Mouse (Mus musculus) Muller cell, postnatal 12 days (primary cell): ENCODE measurements at regions not wholly inside any gene's neighbourhood (a gene's known extent, or its start where the extent isn't known, plus 50 kb on each side); places are given as distances from the start of the nearest gene placed in this dataset.

Experiments
- DNase-seq: peaks from one replicate; pipeline ENCODE4 v3.0.0-alpha.2; 2015; ENCODE audit errors: inconsistent ontology term

- peak; percentile 97 for DNase-seq
Observed at GRCm38 (mm10) chr13:60007593-60007992, 169.6 kb downstream of the Gas1 start.

DNA sequence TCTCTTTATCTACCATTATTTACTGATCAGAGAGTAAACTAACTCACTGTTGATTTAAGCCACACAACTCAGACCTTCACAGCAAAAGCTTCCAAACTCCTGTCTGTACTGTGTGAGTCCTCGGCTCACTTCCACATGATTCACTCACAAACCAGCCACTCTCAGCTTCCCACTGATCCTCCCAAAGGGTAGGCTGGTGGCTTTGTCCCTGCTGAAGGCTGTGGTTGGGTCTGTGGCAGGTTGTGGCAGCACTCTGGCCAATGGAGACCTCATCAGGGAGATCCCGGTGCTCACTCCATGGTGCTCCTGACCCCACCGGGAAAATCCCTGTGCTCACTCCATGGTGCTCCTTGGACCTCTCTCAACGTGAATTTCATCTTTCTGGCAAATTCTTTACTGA is 170.1 kb downstream of the Gas1 start:
- DNase-seq: peak; percentile 83

- DNase-seq: no peak
Observed at GRCm38 (mm10) chr13:60004611-60005010, 172.6 kb downstream of the Gas1 start.

DNA sequence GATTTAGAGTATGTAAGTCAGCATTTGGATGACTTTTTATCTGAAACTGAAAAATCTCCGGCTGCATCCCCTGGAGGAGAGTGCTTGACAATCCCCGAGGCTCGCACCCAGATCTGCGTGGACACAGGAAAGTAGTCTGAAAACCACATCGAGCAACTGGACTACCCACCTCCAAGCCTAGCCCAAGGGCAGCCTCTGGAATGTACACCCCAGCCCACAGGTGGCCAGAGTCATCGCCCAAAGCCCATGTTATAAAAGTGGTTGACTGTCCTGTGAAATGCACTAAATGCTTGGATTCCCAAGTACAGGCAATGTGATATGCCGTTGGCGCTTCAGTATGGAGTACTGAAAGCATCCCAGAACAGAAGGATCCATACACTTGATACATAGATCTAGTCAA is 175.1 kb downstream of the Gas1 start:
- DNase-seq: no peak

GRCm38 (mm10) chr13:60001637-60002036 is 175.5 kb downstream of the Gas1 start:
- DNase-seq: no peak

GRCm38 (mm10) chr13:60000618-60001347 is 176.4 kb downstream of the Gas1 start:
- peak; percentile 79 for DNase-seq

DNA sequence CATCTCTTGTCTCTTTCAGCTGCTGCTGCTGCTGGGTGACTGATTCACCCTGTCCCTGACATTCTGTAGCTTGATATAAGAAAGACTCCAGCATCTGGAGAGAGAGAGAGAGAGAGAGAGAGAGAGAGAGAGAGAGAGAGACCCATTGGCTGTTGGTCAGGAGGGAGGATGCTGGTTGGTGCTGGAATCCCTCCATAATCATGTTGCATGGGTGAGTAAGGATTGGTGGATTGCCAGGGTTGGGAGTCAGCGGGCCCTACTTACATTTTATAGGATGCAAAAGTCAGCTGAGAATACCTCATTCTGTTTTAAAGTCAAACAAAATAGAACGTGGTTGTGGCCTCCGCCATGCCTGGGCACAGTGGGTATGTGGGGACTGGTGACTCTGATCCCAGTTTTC is 174.5 kb upstream of the Tut7 start:
- DNase-seq: no peak

DNA sequence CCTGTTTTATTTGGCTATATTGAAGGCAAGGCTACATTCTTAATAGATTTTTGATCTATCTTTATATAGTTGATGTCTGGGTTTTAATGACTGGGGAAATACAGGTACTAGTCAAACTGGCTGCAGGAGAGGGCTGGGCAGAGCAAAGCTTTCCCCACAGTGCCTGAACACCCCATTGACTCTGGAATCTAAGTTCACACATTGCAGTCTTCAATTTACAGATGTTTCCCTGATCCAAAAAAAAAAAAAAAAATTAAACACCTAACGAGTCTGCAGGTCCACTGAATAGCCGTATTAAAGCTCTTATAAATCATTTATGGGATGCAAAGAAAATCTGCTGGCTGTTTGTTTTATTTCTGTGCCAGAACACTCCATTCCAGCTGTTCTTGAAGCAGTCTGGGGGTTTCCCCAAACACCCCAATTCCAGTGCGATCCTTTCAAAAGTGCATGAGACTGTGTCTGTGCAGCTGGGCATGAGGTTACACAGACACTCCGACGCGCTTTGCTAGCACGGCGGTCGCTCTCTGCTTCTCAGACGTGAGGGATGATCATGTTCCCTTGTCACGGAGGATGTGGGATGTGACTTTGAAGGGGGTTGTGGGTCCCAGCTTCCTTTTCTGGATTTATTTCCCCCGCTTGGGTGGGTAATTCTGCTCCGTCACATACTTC is 173.3 kb upstream of the Tut7 start:
- DNase-seq: no peak

GRCm38 (mm10) chr13:59992780-59993501 is 170.0 kb upstream of the Tut7 start:
- DNase-seq: peak; percentile 53

DNA sequence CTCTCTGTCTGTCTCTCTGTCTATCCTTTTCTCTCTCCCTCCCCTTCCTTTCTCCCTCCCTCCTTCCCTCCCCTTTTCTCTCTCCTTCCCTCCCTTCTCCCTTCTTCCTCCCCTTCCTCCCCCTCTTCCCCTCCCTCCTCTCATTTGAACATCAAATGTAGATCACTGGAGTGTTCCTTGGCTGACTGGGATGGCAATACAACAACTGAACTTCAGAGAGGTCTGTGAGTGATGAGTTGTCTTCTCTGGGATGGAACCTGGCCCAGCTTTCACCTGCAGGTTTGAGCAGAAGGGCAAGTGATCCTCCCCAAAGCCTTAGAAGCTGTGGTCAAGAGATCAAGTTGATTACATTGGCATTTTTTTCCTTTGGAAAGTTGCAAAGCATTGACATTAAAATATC is 169.4 kb upstream of the Tut7 start:
- DNase-seq: no peak

DNA sequence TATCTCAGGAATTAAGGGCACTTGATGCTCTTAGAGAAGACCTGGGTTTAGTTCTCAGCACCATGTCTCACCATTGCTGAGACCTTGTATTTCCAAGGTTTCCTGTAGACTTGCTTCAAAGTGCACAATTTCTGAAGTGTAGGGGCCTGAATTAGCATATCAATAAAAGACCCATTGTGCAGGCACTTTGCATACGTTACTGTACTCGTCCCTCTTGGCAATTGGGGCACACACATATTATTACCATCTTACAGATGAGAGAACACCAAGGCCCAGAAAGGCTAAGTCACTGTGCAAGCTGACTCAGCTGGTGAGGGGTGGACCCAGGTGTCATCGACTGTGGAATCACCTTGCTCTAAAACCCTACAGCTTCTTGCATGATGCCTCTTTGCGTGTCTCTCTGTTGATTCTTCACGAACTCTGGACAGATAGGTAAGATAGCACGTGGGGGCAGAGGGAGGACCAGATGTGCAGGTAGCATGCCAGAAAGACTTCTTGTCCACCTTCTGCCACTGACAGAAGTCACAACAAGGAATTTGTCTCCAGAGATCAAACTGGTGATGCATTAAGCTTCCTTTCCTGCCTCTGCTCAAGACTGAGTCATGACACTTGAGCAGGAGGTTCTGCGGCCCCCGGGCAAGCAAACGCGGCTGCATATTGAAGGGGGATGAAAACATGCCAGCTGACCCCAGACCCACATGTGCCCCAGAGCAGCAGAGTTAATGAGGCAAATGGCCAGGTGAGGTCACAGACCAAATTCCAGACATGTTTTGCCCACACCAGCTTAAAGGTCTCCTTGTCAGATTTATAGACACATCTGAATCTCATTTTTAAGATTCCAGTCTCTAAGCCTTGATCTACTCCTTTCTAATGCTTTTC is 167.7 kb upstream of the Tut7 start:
- no peak for DNase-seq

GRCm38 (mm10) chr13:59988393-59988965 is 165.5 kb upstream of the Tut7 start:
- DNase-seq: no peak

DNA sequence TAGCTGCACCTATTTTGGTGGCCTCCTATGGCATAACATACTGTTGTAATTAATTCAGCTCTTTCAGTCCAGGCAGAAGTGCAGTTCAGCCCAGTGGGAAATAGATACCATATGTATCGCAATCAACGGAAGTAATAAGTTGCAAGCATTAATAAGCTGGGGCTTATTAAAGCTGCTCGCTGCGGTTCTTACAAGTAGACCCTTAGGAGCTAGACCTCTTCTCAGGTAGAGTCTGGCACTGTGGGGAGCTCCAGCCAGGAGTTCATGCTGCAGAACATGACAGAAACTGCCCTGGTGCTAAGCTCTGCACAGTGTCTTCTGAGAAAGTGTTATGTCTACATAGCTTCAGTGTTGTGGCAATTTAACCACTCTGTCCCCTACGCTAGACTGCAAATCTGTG is 153.5 kb upstream of the Tut7 start:
- no peak for DNase-seq

DNA sequence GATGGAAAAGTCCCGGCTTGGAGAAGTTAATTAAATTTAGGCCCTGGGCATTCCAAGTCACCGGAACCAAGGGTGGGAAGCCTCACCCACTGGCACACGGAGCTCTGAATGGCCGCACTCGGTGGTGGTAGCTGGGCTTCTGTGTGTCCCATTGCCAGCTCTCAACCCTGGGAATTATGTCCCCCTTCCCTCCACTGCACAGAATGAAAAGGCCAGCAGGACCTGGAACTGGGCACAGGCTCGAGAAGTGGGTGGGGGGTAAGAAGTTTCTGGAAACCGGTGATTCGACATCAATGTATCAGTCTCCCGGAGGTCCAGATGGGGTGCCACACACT is 149.1 kb upstream of the Tut7 start:
- DNase-seq: no peak

- DNase-seq: peak; percentile 87
Observed at GRCm38 (mm10) chr13:59971231-59972092, 148.5 kb upstream of the Tut7 start.

GRCm38 (mm10) chr13:59970430-59970829 is 147.5 kb upstream of the Tut7 start:
- DNase-seq: no peak

DNA sequence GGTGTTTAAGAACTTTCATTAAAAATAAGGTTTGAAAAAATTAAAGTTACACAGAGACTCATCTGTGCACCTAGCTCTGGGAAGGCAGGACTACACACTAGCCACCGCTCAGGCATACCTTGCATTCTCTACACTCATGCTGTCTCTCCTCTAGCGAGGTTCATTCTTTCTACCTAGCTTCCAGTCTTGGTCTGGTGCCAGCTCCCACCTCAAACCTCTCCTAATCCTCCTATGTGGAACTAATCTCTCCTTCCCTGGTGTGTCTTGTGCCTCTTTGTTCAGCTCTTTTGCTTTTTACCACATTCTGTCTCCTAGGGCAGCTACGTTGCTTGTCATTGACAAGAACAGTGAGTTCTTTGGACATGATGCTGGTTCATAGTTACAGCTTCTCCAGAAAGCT is 146.5 kb upstream of the Tut7 start:
- no peak for DNase-seq

- no peak for DNase-seq
Observed at GRCm38 (mm10) chr13:59968584-59969240, 145.8 kb upstream of the Tut7 start.

DNA sequence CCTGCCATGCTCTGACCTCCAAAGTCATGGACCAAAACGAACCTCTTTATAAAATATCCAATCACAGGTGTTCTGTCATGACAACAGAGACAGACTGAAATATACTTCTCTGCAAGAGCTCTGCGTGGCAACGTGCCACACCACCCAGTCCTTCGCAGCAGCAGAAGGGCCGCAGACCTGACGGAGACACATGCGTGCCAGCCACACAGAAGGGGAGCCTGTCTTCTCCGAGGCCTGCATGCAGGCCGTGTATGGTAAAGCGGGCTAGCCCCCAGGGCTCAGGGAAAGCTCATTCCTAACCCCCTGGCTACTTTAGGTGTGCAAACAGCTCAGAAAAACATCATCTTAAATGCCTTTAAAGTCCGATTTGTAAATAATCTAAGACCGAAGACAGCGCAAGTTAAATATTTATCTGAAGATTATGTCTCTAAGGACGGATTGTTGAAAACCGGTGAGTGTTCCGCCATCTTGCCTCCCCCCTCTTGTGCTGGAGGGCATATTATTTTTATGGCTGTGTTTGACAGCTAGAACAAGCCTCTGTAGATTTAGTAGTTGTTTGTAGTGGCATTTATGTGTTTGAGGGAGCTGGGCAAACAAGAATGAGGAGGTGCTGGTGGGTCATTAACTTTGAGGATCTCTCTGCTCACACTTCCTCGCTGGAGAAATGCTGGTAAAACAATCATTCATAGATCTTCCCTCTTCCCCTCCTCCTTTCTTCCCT is 143.7 kb upstream of the Tut7 start:
- no peak for DNase-seq
